Mouse (Mus musculus) forebrain, embryonic 10.5 days (tissue): ENCODE results near the gene Slc25a42. TPM values are rescaled to one million over a fixed set of nuclear protein-coding genes. Genes with fewer than 3 reads are reported as not detected.
A peak's percentile ranks its signal among the peaks of the same experiment; 100 is the strongest.

Source experiments
- DNase-seq: peaks from one replicate; pipeline ENCODE4 v3.0.0-alpha.2; 2017; ENCODE audit warnings: low spot score; ENCODE audit errors: extremely low spot score
- H3K27ac ChIP-seq: fragments of 300-500 bp; sonication (generic); 2 replicates; pipeline ENCODE4 v1.5.1; 2016; ENCODE audit warnings: mild to moderate bottlenecking
- H3K27me3 ChIP-seq: fragments of 300-500 bp; sonication (generic); 2 replicates; pipeline ENCODE4 v1.6.1; 2016; ENCODE audit warnings: mild to moderate bottlenecking; ENCODE audit not compliant: poor library complexity, severe bottlenecking
- H3K36me3 ChIP-seq: fragments of 300-500 bp; sonication (generic); replicated peaks from 2 replicates; pipeline ENCODE4 v1.6.1; 2016; ENCODE audit warnings: mild to moderate bottlenecking, moderate library complexity
- H3K4me1 ChIP-seq: fragments of 300-500 bp; sonication (generic); 2 replicates; pipeline ENCODE4 v1.6.1; 2016
- H3K4me3 ChIP-seq: fragments of 300-500 bp; sonication (generic); 2 replicates; pipeline ENCODE4 v1.5.1; 2016; ENCODE audit warnings: mild to moderate bottlenecking, moderate library complexity
- H3K9me3 ChIP-seq: fragments of 300-500 bp; sonication (generic); 2 replicates; pipeline ENCODE4 v1.6.1; 2016; ENCODE audit warnings: mild to moderate bottlenecking, moderate library complexity
- WGBS: fragments of 180-500 bp; shearing (Covaris S2); methylation state at CpG from one replicate; pipeline ENCODE4 v1.1.7; 2016; 5-methylcytosine and 5-hydroxymethylcytosine counted together
- polyA plus RNA-seq: library from polyadenylated mRNA; unstranded; fragments of >200 nt; fragmentation: Nextera tagmentation; extraction: Ambion mirVana; gene quantifications from 2 replicates; pipeline ENCODE4 v1.2.1, GENCODE M21; 2016

Slc25a42 gene
- polyA plus RNA-seq, result 2.2 and 2.6 TPM in 2 replicates

DNA sequence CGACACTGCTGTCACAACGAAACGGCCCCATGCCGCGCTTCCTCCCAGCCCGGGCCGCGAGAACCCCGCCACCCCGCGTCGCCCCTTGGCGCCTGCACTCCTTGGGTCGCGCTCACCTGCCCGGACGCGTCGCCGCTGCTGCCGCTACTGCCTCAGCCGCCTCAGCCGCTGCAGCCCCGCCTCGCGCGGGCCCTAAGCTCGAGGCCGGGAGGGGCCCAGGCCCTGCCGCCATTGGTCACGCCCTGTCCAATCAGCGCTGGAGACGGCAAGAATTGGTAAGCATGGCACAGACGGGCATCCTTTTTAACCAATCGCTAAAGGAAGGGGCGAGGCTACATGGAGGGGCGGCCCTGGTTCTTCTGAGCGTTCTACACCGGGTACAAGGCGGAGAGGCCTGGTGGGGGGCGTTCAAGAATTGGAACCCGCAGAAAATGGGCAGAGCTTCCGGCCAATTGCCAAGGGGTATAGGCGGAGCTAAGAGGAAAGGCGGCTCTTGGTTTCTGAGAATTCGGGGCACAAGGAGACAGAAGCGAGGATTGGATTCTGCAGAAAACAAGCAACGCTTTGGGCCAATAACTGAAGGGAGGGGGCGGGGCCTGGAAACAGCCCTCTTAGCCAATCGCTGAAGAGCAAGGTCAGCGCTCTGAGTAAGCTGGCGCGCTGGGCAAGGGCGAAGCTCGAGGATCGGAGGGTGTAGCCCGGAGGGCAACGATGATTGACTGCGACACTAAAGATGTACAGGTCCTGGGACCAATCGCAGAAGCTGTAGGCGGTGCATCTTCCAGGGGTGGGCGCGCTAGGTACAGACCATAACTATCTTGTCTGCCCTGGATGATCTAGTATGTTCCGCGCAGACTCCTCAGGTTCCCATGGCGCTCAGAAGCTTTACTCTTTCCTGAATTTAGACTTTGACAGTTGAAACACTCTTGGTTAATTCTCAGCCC, at the start of gene Slc25a42:
TSS of gene Slc25a42 (minus strand) at position 194 of the 944 bp plus-strand sequence.
- Histone ChIP-seq H3K36me3 (no peaks in the 10 kb centered on the region), H3K27ac (peak within 1 kb of the TSS; percentile 76)
- peak; percentile 97 for DNase-seq

GRCm38 (mm10) chr8:70259043-70259442, 46.9 kb upstream of the Slc25a42 start:
- H3K36me3 ChIP-seq, result peaks cover 100% of the 10 kb centered on the region

More for the DNA sequence above, at the start of gene Slc25a42:
- H3K4me1 ChIP-seq, result peaks cover 22% of the 10 kb centered on the region
- H3K4me3 ChIP-seq, result peak within 1 kb of the TSS; percentile 60
- no peaks in the 10 kb centered on the region for H3K9me3 ChIP-seq
- WGBS, result under 1% methylated on average over 66 of the region's 66 CpGs
- peaks cover 24% of the 10 kb centered on the region for H3K27me3 ChIP-seq

GRCm38 (mm10) chr8:70258600-70258999, 46.5 kb upstream of the Slc25a42 start:
- no peak for DNase-seq
- no peaks in the 10 kb centered on the region for H3K27me3 ChIP-seq
- H3K4me3 ChIP-seq, result no peak overlapping the region
- H3K9me3 ChIP-seq, result no peaks in the 10 kb centered on the region
- no peaks in the 10 kb centered on the region for H3K4me1 ChIP-seq
- 93% methylated on average over 5 of the region's 5 CpGs for WGBS
- peaks cover 100% of the 10 kb centered on the region for H3K36me3 ChIP-seq
- no peak overlapping the region for H3K27ac ChIP-seq

More at GRCm38 (mm10) chr8:70259043-70259442, 46.9 kb upstream of the Slc25a42 start:
- no peaks in the 10 kb centered on the region for H3K27me3 ChIP-seq
- no peak for DNase-seq
- no peak overlapping the region for H3K4me3 ChIP-seq
- no peaks in the 10 kb centered on the region for H3K9me3 ChIP-seq
- WGBS, result 84% methylated on average over 2 of the region's 2 CpGs
- no peaks in the 10 kb centered on the region for H3K4me1 ChIP-seq
- no peak overlapping the region for H3K27ac ChIP-seq

GRCm38 (mm10) chr8:70257456-70257855, 45.4 kb upstream of the Slc25a42 start:
- Histone ChIP-seq H3K27ac (no peak overlapping the region), H3K9me3 (no peaks in the 10 kb centered on the region), H3K27me3 (no peaks in the 10 kb centered on the region), H3K4me3 (no peak overlapping the region), H3K4me1 (no peaks in the 10 kb centered on the region), H3K36me3 (peaks cover 100% of the 10 kb centered on the region)
- WGBS, result 90% methylated on average over 3 of the region's 3 CpGs
- DNase-seq, result no peak

DNA sequence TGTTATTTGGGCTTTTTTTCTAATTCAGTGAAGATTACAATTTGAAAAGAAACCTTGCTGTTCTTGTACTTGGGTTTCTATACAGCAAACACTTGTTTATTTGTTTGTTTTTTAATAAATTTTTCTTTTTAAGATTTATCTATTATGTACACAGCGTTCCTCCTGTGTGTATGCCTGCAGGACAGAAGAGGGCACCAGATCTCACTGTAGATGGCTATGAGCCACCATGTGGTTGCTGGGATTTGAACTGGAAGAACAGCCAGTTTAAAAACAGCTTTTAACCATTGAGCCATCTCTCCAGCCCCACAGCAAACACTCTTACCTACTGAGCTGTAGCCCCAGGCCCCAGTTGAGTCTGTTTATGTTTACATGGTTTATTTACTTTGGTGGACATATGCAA, 42.5 kb upstream of the Slc25a42 start:
- 90% methylated on average over 1 of the region's 1 CpGs for WGBS
- no peaks in the 10 kb centered on the region for H3K27me3 ChIP-seq
- H3K4me1 ChIP-seq, result no peaks in the 10 kb centered on the region
- H3K4me3 ChIP-seq, result no peak overlapping the region
- H3K27ac ChIP-seq, result no peak overlapping the region
- H3K9me3 ChIP-seq, result no peaks in the 10 kb centered on the region
- no peak for DNase-seq
- H3K36me3 ChIP-seq, result peaks cover 100% of the 10 kb centered on the region

DNA sequence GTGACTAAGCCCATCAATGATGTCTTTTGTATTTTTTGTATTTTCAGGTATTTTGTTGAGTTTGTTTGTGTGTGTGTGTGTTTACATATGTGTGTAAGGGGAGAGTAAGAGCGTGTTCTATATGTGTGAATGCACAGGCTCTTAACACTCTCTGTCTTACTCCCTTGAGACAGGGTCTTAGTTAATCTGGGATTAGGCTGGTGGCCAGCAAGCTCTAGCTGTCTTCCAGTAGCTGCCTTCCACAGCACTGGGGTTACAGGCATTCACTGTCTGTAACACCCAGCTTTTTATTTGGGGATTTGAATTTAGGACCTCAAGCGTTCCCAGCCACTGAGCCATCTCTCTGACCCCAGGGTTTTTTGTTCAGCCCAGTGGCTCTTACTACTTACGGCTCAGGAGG, 35.7 kb upstream of the Slc25a42 start:
- DNase-seq, result no peak
- H3K4me3 ChIP-seq, result no peak overlapping the region
- H3K36me3 ChIP-seq, result peaks cover 99% of the 10 kb centered on the region
- WGBS, result 94% methylated on average over 3 of the region's 3 CpGs
- no peaks in the 10 kb centered on the region; the same call in 1 of the 2 replicates for H3K4me1 ChIP-seq
- H3K27ac ChIP-seq, result no peak overlapping the region
- no peaks in the 10 kb centered on the region for H3K27me3 ChIP-seq
- no peaks in the 10 kb centered on the region for H3K9me3 ChIP-seq

DNA sequence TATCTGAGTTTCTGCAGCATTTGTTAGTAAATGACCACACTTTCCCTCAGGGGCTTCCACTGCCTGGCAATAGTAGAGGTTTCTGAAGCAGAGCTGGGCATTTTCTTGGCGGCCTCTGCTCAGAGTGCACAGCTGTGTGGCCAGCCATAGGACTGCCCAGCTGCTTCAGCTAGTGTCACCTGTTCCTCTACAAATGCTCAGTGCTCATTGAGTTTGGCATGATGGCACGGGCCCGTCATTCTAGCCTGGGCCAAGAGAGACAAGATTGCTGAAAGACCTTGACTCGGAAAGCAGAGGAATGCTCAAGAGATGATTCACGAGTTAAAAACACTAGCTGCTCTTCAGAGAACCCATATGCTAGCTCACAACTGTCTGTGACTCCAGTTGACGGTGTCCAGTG, 34.5 kb upstream of the Slc25a42 start:
- Histone ChIP-seq H3K27me3 (no peaks in the 10 kb centered on the region), H3K4me3 (no peak overlapping the region), H3K27ac (no peak overlapping the region), H3K36me3 (peaks cover 99% of the 10 kb centered on the region), H3K9me3 (no peaks in the 10 kb centered on the region), H3K4me1 (no peaks in the 10 kb centered on the region; the same call in 1 of the 2 replicates)
- WGBS, result 93% methylated on average over 6 of the region's 6 CpGs
- no peak for DNase-seq

- DNase-seq, result no peak
- H3K36me3 ChIP-seq, result peaks cover 94% of the 10 kb centered on the region
- H3K27me3 ChIP-seq, result no peaks in the 10 kb centered on the region
- WGBS, result 85% methylated on average over 5 of the region's 5 CpGs
- H3K4me1 ChIP-seq, result peaks cover 6% of the 10 kb centered on the region
- no peaks in the 10 kb centered on the region for H3K9me3 ChIP-seq
- H3K27ac ChIP-seq, result no peak overlapping the region
- H3K4me3 ChIP-seq, result no peak overlapping the region
Measured at GRCm38 (mm10) chr8:70240642-70241041, 28.5 kb upstream of the Slc25a42 start.

- no peak for DNase-seq
- peaks cover 25% of the 10 kb centered on the region for H3K4me1 ChIP-seq
- H3K27ac ChIP-seq, result no peak overlapping the region
- no peaks in the 10 kb centered on the region for H3K9me3 ChIP-seq
- H3K36me3 ChIP-seq, result peaks cover 67% of the 10 kb centered on the region
- H3K27me3 ChIP-seq, result no peaks in the 10 kb centered on the region
- WGBS, result 90% methylated on average over 2 of the region's 2 CpGs
- H3K4me3 ChIP-seq, result no peak overlapping the region
Measured at GRCm38 (mm10) chr8:70237842-70238241, 25.7 kb upstream of the Slc25a42 start.

DNA sequence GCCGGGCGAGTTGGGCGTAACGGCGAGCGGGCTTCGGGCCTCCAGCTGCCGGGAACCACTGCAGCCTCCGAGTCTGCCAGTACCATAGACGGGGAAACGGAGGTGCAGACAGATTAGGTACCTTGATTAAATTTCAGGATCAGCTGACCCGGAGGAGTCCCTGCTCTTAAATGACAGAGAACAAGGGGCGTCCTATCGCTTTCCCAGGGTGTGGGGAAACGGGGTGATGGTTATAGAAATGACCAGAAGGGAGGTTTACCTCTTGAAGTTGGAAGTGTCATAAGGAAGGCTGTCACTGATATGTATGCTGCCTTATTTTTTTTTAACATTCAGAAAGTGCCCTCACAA, 22.6 kb upstream of the Slc25a42 start:
- DNase-seq, result no peak
- peaks cover 52% of the 10 kb centered on the region for H3K36me3 ChIP-seq
- peak overlapping the region; percentile 94 for H3K27ac ChIP-seq
- H3K9me3 ChIP-seq, result no peaks in the 10 kb centered on the region
- H3K4me3 ChIP-seq, result peak overlapping the region; percentile 80
- H3K4me1 ChIP-seq, result peaks cover 27% of the 10 kb centered on the region
- WGBS, result under 1% methylated on average over 15 of the region's 15 CpGs
- no peaks in the 10 kb centered on the region for H3K27me3 ChIP-seq

DNA sequence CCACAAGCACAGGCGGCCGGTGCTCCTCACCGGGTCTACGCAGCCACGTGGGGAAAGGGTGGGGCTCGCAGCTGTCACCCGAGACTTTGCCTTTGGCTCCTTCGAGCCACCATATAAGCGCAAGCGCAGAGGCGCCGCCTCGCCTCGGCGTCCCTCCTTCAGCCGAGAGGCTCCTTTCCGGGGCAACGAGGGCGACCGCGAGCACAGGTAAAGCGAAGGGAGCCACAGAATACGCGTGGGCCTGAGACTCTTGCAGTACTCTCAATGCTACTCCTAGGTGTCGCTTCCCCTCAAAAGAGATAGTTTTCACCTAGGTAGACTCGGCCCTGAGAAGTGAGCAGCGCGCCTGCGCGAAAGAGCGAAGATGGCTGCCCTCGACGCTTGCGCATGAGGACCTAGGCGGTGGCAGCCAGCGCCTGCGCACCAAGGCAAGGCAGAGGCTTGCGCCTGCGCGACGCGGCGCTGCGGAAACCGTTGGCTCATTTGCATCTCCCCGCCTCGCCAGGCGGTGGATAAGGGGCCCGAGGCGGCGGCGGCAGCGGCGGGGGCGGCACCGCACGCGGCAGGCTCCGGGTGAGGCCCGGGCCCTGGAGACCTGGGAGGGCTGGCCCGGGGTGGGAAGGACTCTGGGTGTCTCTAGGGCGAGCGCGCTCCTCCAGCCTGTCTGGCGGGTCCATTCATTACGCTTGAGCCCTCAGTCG, 22.1 kb upstream of the Slc25a42 start, which contains the start of the genes Sugp2 and Armc6:
TSS of gene Sugp2 (plus strand) at position 147 of the 701 bp plus-strand sequence.
TSS of gene Armc6 (minus strand) at position 387 of the 701 bp plus-strand sequence.
- peak; percentile 94 for DNase-seq
- Histone ChIP-seq H3K27me3 (no peaks in the 10 kb centered on the region), H3K4me3 (peak within 1 kb of the TSS; percentile 80), H3K9me3 (no peaks in the 10 kb centered on the region), H3K36me3 (peaks cover 52% of the 10 kb centered on the region), H3K27ac (peak within 1 kb of the TSS; percentile 94), H3K4me1 (peaks cover 27% of the 10 kb centered on the region)
- under 1% methylated on average over 67 of the region's 67 CpGs for WGBS

DNA sequence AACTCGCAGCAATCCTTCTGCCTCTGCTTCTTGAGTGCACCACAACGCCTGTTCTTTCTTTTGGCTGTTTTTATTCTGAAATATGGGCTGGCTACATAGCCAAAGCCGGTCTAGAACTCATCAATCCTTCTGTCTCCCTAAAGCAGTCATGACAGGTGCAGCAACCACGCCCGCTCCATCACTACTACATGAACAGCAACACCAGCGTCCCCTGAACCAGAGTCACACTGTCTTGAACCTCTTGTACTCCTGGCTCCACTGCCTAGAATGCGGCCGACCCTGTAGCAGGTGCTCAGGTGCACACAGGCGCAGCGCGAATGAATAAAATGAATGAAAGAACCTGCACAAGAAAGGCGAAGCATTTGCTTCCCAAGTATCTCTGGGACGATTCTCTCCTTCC, 21.5 kb upstream of the Slc25a42 start:
- H3K9me3 ChIP-seq, result no peaks in the 10 kb centered on the region
- peaks cover 27% of the 10 kb centered on the region for H3K4me1 ChIP-seq
- no peaks in the 10 kb centered on the region for H3K27me3 ChIP-seq
- 9% methylated on average over 13 of the region's 13 CpGs for WGBS
- peak overlapping the region; percentile 94 for H3K27ac ChIP-seq
- no peak for DNase-seq
- H3K4me3 ChIP-seq, result peak overlapping the region; percentile 80
- H3K36me3 ChIP-seq, result peaks cover 52% of the 10 kb centered on the region
